Mouse (Mus musculus) lung, adult 2 months (tissue): ENCODE results near the gene Usp24.

Experiments
- CTCF ChIP-seq: fragments of 200-500 bp; IDR thresholded peaks from 2 replicates; pipeline ENCODE4 v1.5.1; 2011; ENCODE audit warnings: mild to moderate bottlenecking, low read length, control low read depth; ENCODE audit not compliant: insufficient read depth
- POLR2A ChIP-seq: fragments of 200-500 bp; IDR thresholded peaks from 2 replicates; pipeline ENCODE4 v1.6.1; 2011; ENCODE audit warnings: low read depth, mild to moderate bottlenecking, control low read depth, low read length, borderline replicate concordance; ENCODE audit errors: extremely low read depth

DNA sequence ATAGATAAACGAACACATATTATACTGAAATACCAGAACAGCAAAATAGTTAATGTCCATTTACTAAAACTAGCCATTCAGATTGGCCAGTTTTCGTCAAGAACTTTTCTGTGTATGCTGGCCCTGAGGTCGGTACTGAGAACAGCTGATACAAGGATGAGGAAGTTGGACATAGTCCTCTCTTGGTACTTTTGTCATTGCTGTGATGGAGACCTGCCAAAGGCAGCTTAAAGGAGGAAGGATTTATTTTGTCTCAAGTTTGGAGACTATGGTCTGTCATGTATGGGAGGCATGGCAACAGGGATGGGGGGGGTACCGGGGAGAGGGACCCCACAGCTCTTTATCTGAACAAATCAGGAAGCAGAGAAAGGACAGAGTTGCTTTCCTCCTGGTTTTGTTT lies 12.7 kb downstream of the Usp24 start:
- TF ChIP-seq POLR2A (no peak), CTCF (no peak)
